Mouse (Mus musculus): ENCODE measurements at regions not wholly inside any gene's neighbourhood (a gene's known extent, or its start where the extent isn't known, plus 50 kb on each side); places are given as distances from the start of the nearest gene placed in this dataset.

GRCm38 (mm10) chr2:51417908-51418690 lies 209.2 kb upstream of the Tas2r134 start:
- TF ChIP-seq POLR2A (IDR thresholded peaks at IDR 0.05; ENCODE audit: low read depth, low read length), result no peak
- no peak for TF ChIP-seq CTCF (IDR thresholded peaks at IDR 0.05; ENCODE audit: extremely low read depth, insufficient read length, insufficient replicate concordance, low read depth, low read length)
